Comparison of ENCODE assay signal across 9 mouse cellular contexts in genomic region chr6:30336912-30337311, GRCm38 (mm10). TPM values are rescaled to one million over a fixed set of nuclear protein-coding genes. Genes with fewer than 3 reads are reported as not detected.
DNase-seq lines count a peak whose midpoint lies in the region; ATAC-seq and TF ChIP-seq lines count a peak whose summit lies in the region.
"Had no signal": no experiment of that assay in that cellular context is flagged by ENCODE, and none has a peak within 500 bp of the region (broad histone marks: within the 10 kb centered on the region; RNA-seq: fewer than 3 reads in every experiment).

No protein-coding gene starts in this region.

- H3K4me3 ChIP-seq in G1E (ENCODE audit: low read depth, low read length) = peak overlapping the region; percentile 39; the same call in 1 of the 2 replicates
- peak overlapping the region; percentile 8; the same call in 1 of the 2 replicates for H3K4me3 ChIP-seq in gastrocnemius, adult 2 months
- no peak overlapping the region for H3K4me3 ChIP-seq in intestine, embryonic 15.5 days (replicated peaks)
- H3K4me3 ChIP-seq in liver, embryonic 14.5 days (ENCODE audit: insufficient read depth in 1 of 2, low read depth in 2 of 2, low read length in 2 of 2) = no peak overlapping the region

- peak; percentile 75 to 80 for DNase-seq in adrenal gland, adult (ENCODE audit: inconsistent age in 2 of 2, low spot score in 1 of 2)
- no peak for DNase-seq in adrenal gland, postnatal 4 days (ENCODE audit: low spot score in 2 of 2)
- peak; percentile 18 for DNase-seq in G1E (ENCODE audit: low spot score)
- DNase-seq in gastrocnemius, adult 2 months = peak; percentile 71
- DNase-seq in liver, embryonic 14.5 days (ENCODE audit: low read depth in 3 of 3, low spot score in 3 of 3) = peak in 2 of 3 experiments; percentile 4 to 19
- DNase-seq in right cerebral cortex, postnatal 10 days (ENCODE audit: low spot score in 2 of 2) = peak; percentile 64 to 73
- DNase-seq in embryo, embryonic 11 days = no peak

- no peaks in the 10 kb centered on the region for H3K36me3 ChIP-seq in G1E (replicated peaks)
- H3K36me3 ChIP-seq in intestine, embryonic 15.5 days = no peaks in the 10 kb centered on the region
- H3K36me3 ChIP-seq in liver, embryonic 14.5 days (replicated peaks; ENCODE audit: control insufficient read depth, insufficient read depth, low read depth) = no peaks in the 10 kb centered on the region

- peak overlapping the region; percentile 18; the same call in 1 of the 2 replicates for H3K4me2 ChIP-seq in intestine, embryonic 15.5 days (replicated peaks)
- peak overlapping the region; percentile 19 for H3K4me2 ChIP-seq in liver, embryonic 14.5 days (ENCODE audit: low read depth)

- H3K9me3 ChIP-seq in G1E (replicated peaks) = no peaks in the 10 kb centered on the region
- H3K9me3 ChIP-seq in intestine, embryonic 15.5 days = no peaks in the 10 kb centered on the region
- no peaks in the 10 kb centered on the region for H3K9me3 ChIP-seq in liver, embryonic 14.5 days (ENCODE audit: control insufficient read depth, low read length)

- intact Hi-C loops in gastrocnemius, adult 2 months (cut with DNase I) = no loop called here

- H3K4me1 ChIP-seq in G1E (ENCODE audit: insufficient read depth, low read depth, low read length) = peaks cover 11% of the 10 kb centered on the region
- H3K4me1 ChIP-seq in intestine, embryonic 15.5 days (replicated peaks) = no peaks in the 10 kb centered on the region; the same call in 1 of the 2 replicates
- H3K4me1 ChIP-seq in liver, embryonic 14.5 days (replicated peaks; ENCODE audit: control insufficient read depth in 2 of 2, insufficient read depth in 2 of 2, low read length in 1 of 2) = peaks cover 0 to 7% of the 10 kb centered on the region in 2 experiments; a peak in 2 of 4 replicates

- TF ChIP-seq CTCF in G1E (IDR thresholded peaks at IDR 0.05; ENCODE audit: low read depth, low read length) = no peak
- TF ChIP-seq CTCF in gastrocnemius, adult 2 months (IDR thresholded peaks at IDR 0.05) = no peak
- TF ChIP-seq CTCF in liver, embryonic 14.5 days (IDR thresholded peaks at IDR 0.05; ENCODE audit: low read depth) = peak; percentile 27; the same call in 1 of the 2 replicates

- peaks cover 36% of the 10 kb centered on the region for H3K27me3 ChIP-seq in G1E (ENCODE audit: insufficient read depth, low read length)
- no peaks in the 10 kb centered on the region for H3K27me3 ChIP-seq in intestine, embryonic 15.5 days (replicated peaks)
- H3K27me3 ChIP-seq in liver, embryonic 14.5 days (ENCODE audit: control insufficient read depth, insufficient read depth, low read length) = no peaks in the 10 kb centered on the region

- TF ChIP-seq EP300 in liver, embryonic 14.5 days (IDR thresholded peaks at IDR 0.05; ENCODE audit: low read depth) = no peak

- no peak overlapping the region for H3K9ac ChIP-seq in intestine, embryonic 15.5 days
- H3K9ac ChIP-seq in liver, embryonic 14.5 days (replicated peaks) = no peak overlapping the region

- ATAC-seq in G1E (ENCODE audit: extremely low read depth, insufficient number of reproducible peaks, low FRiP score, poor library complexity, severe bottlenecking) = no peak
- ATAC-seq in intestine, embryonic 15.5 days = peak; percentile 78
- ATAC-seq in liver, embryonic 14.5 days (ENCODE audit: insufficient read depth) = peak; percentile 45; the same call in 1 of the 2 replicates

- 15% methylated on average over 5 of the region's 5 CpGs for WGBS in intestine, embryonic 15.5 days
- WGBS in liver, embryonic 14.5 days (ENCODE audit: insufficient replicate concordance) = 11% methylated on average over 5 of the region's 5 CpGs

- peak overlapping the region; percentile 69 for H3K27ac ChIP-seq in gastrocnemius, adult 2 months
- H3K27ac ChIP-seq in intestine, embryonic 15.5 days = peak overlapping the region; percentile 8; the same call in 1 of the 2 replicates
- no peak overlapping the region for H3K27ac ChIP-seq in liver, embryonic 14.5 days
- H3K27ac ChIP-seq: macrophage had no signal

RNA-seq across cellular contexts. Expression of gene Ube2h, which starts 32.6 kb away (rescaled TPM):
- total RNA-seq in adrenal gland, postnatal 4 days (2021) = 100 to 1,000 TPM; 108 to 113 TPM
- total RNA-seq in G1E (2014; fragmentation: Nextera tagmentation) (32.0 and 48.0 TPM in 2 replicates), G1E (2017) (17.0 and 23.0 TPM in 2 replicates)
- polyA plus RNA-seq in G1E (2012) = 38.7 and 56.7 TPM in 2 replicates
- 10 to 100 TPM; 39.6 to 81.2 TPM for total RNA-seq in gastrocnemius, adult 2 months (2021)
- 34.6 and 35.4 TPM in 2 replicates for polyA plus RNA-seq in intestine, embryonic 15.5 days (2015; fragmentation: Nextera tagmentation; extraction: Ambion mirVana)
- 13.8 and 18.7 TPM in 2 replicates for polyA plus RNA-seq in liver, embryonic 14.5 days (2012; rRNA removed)
- 27.4 and 29.6 TPM in 2 replicates for polyA plus RNA-seq in liver, embryonic 14.5 days (2014; fragmentation: Nextera tagmentation; extraction: Ambion mirVana)

RNA-seq across cellular contexts. Expression of gene Zc3hc1, which starts 53.9 kb away (rescaled TPM):
- total RNA-seq in adrenal gland, postnatal 4 days (2021) = 10 to 100 TPM; 31.9 to 32.8 TPM
- total RNA-seq in G1E (2014; fragmentation: Nextera tagmentation) (22.0 and 34.2 TPM in 2 replicates), G1E (2017) (44.5 and 53.0 TPM in 2 replicates)
- 63.6 and 71.3 TPM in 2 replicates for polyA plus RNA-seq in G1E (2012)
- 10 to 100 TPM; 15.5 to 19.3 TPM for total RNA-seq in gastrocnemius, adult 2 months (2021)
- 42.9 and 44.5 TPM in 2 replicates for polyA plus RNA-seq in intestine, embryonic 15.5 days (2015; fragmentation: Nextera tagmentation; extraction: Ambion mirVana)
- polyA plus RNA-seq in liver, embryonic 14.5 days (2012; rRNA removed) = 11.9 and 13.7 TPM in 2 replicates
- polyA plus RNA-seq in liver, embryonic 14.5 days (2014; fragmentation: Nextera tagmentation; extraction: Ambion mirVana) = 23.4 and 24.1 TPM in 2 replicates

Comparison
In these comparisons a context has a peak if more than half of its experiments do, and no peak if none do; other contexts are left out.
1. DNase-seq: peak in adrenal gland, adult (2 of 2), G1E (single experiment), gastrocnemius, adult 2 months (single experiment), liver, embryonic 14.5 days (2 of 3) and right cerebral cortex, postnatal 10 days (2 of 2); none in adrenal gland, postnatal 4 days (0 of 2) and embryo, embryonic 11 days (single experiment).
2. H3K4me3 ChIP-seq: peak in G1E (single experiment) and gastrocnemius, adult 2 months (single experiment); none in intestine, embryonic 15.5 days (single experiment) and liver, embryonic 14.5 days (0 of 2).